Mouse (Mus musculus) adrenal gland, postnatal 14 days (tissue): ENCODE results near the gene Rpl13. TPM values are rescaled to one million over a fixed set of nuclear protein-coding genes. Genes with fewer than 3 reads are reported as not detected.

Experiments used
- DNase-seq: peaks from one replicate; pipeline ENCODE4 v3.0.0; 2021; ENCODE audit warnings: mixed read lengths
- microRNA-seq, 2 experiments: library from miRNA; unstranded; fragments of <30 nt; microRNA quantifications; one replicate each; pipeline ENCODE4 v1.2.0; 2021
- total RNA-seq: library from RNA; stranded (reverse); gene quantifications from 2 replicates; pipeline ENCODE4 v1.2.3, GENCODE M21; 2021

Gene Rpl13
- total RNA-seq, 1 experiment from 2014 or later = 587 TPM

DNA sequence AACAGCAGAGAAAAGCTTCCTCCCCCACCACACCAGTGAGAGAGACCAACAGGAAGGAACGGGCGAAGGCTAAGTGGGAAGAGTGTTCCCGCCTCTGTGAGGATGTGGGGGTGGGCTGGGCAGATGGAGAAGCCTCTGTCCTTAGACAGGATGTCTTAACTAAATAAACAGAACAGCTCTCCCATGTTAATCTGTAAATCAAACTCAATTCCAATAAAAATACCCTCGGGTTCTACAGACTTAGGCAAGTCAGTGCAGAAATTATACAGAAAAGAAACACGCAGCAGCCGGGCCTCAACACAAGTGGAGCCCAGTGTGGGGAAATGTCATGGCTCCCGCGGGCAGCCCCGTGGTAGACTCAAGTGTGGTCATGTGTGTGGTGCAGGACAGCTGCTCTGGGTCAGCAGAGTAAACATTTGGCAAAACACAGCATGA, 48.6 kb downstream of the Rpl13 start:
- peak; percentile 36 for DNase-seq

Small RNAs within 50 kb of the gene (microRNA-seq; reads per million reads assigned to microRNA genes)
- 0 to 0.38 reads per million in 2 experiments for gene Mir7079
- gene Mir7080 = 0 to 3.0 reads per million in 2 experiments

Other genes starting within 250 kb of the Rpl13 start
- 90.6 and 102 TPM in 2 replicates for gene Ankrd11, start 60.1 kb upstream of the Rpl13 start, total RNA-seq
- 73.2 and 79.6 TPM in 2 replicates for gene Spg7, start 39.4 kb upstream of the Rpl13 start, total RNA-seq
- 6.0 and 7.0 TPM in 2 replicates for gene Cpne7, start 15.0 kb downstream of the Rpl13 start, total RNA-seq
- gene Sult5a1, start 56.0 kb downstream of the Rpl13 start, total RNA-seq = 8.8 and 10.1 TPM in 2 replicates
- 33.6 and 54.6 TPM in 2 replicates for gene Dpep1, start 83.9 kb downstream of the Rpl13 start, total RNA-seq
- 75.4 and 100 TPM in 2 replicates for gene Chmp1a, start 110.4 kb downstream of the Rpl13 start, total RNA-seq
- gene Spata33, start 110.5 kb downstream of the Rpl13 start, total RNA-seq = 2.6 and 4.9 TPM in 2 replicates
- gene Cdk10, start 122.5 kb downstream of the Rpl13 start, total RNA-seq = 53.1 and 57.7 TPM in 2 replicates
- gene Spata2l, start 133.9 kb downstream of the Rpl13 start, total RNA-seq = 12.2 and 18.7 TPM in 2 replicates
- 20.4 and 21.5 TPM in 2 replicates for gene Zfp276, start 151.8 kb downstream of the Rpl13 start, total RNA-seq
- gene Vps9d1, start 152.0 kb downstream of the Rpl13 start, total RNA-seq = 24.0 and 29.3 TPM in 2 replicates
- gene Fanca, start 216.2 kb downstream of the Rpl13 start, total RNA-seq = 6.0 and 9.4 TPM in 2 replicates
- 1.9 and 2.3 TPM in 2 replicates for gene Spire2, start 230.4 kb downstream of the Rpl13 start, total RNA-seq